Mouse (Mus musculus): Measurements from ENCODE around the gene Bst1. TPM values are rescaled to one million over a fixed set of nuclear protein-coding genes. Genes with fewer than 3 reads are reported as not detected.

The Bst1 gene
- 12.3 and 15.3 TPM in 2 replicates for polyA plus RNA-seq (2015; fragmentation: Nextera tagmentation; extraction: Ambion mirVana)

GRCm38 (mm10) chr5:43818695-43819094 lies at the start of gene Bst1:
Gene Bst1 (plus strand): TSS chr5:43818885.

GRCm38 (mm10) chr5:43821538-43821937 lies 2.9 kb downstream of the Bst1 start, which contains the start of gene Fbxl5:
Gene Fbxl5 (minus strand): TSS chr5:43821638.

GRCm38 (mm10) chr5:43868253-43868652 lies 49.6 kb downstream of the Bst1 start, which contains the start of gene Cd38:
Gene Cd38 (plus strand): TSS chr5:43868553.

Other genes starting within 250 kb of the Bst1 start
- gene Cc2d2a, start 156.5 kb upstream of the Bst1 start, polyA plus RNA-seq (2015; fragmentation: Nextera tagmentation; extraction: Ambion mirVana) = 2.6 and 3.0 TPM in 2 replicates
- gene Fbxl5, start 2.8 kb downstream of the Bst1 start, polyA plus RNA-seq (2015; fragmentation: Nextera tagmentation; extraction: Ambion mirVana) = 24.9 and 28.3 TPM in 2 replicates
- 9.5 and 12.1 TPM in 2 replicates for gene Cd38, start 49.7 kb downstream of the Bst1 start, polyA plus RNA-seq (2015; fragmentation: Nextera tagmentation; extraction: Ambion mirVana)
- gene Gm7879, start 94.3 kb downstream of the Bst1 start, polyA plus RNA-seq (2015; fragmentation: Nextera tagmentation; extraction: Ambion mirVana) = 0.99 TPM in 1 of 2 replicates, not detected in the other
- gene Fgfbp1, start 162.9 kb downstream of the Bst1 start, polyA plus RNA-seq (2015; fragmentation: Nextera tagmentation; extraction: Ambion mirVana) = 1.6 and 1.7 TPM in 2 replicates

Measured in spleen, postnatal 0 days (tissue).